Mouse (Mus musculus) kidney, adult 2 months (tissue): ENCODE measurements at regions not wholly inside any gene's neighbourhood (a gene's known extent, or its start where the extent isn't known, plus 50 kb on each side); places are given as distances from the start of the nearest gene placed in this dataset.

Experiments used
- CTCF ChIP-seq: fragments of 200-500 bp; conservative IDR thresholded peaks from 2 replicates; pipeline ENCODE4 v1.5.1; 2011; ENCODE audit warnings: low read depth, mild to moderate bottlenecking, control low read depth, low read length, moderate library complexity, mixed read lengths; ENCODE audit not compliant: insufficient read depth, insufficient read length
- POLR2A ChIP-seq: fragments of 200-500 bp; IDR thresholded peaks from one replicate; pipeline ENCODE4 v1.6.1; 2011; ENCODE audit warnings: low read depth, low read length, control low read depth

DNA sequence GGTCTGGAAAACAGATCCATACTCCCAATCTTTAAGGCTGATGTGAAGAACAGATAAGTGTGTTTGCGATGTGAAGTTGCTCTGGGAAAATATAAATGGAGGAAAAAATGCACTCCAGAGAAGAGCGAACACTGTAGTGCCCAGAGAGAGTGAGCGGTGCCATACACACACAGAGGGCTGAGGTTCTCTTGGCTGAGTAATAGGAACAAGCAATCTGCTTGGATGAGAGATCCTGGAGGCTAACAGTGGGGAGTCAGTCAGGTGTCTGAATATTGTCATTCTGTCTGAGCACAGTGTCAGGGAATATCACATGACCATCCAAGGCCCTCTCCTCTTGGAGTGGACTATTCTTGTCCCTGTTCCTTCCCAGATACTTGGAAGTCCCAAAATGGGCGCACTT is 200.4 kb downstream of the Maf start:
- TF ChIP-seq POLR2A (no peak), CTCF (no peak)
